Mouse (Mus musculus): ENCODE data around the gene Chst1. TPM values are rescaled to one million over a fixed set of nuclear protein-coding genes. Genes with fewer than 3 reads are reported as not detected.

Gene Chst1
- polyA plus RNA-seq, 1 experiment from 2014 or later = 14.9 TPM

- Histone ChIP-seq H3K27ac (replicated peaks) (no peak overlapping the region), H3K9me3 (no peaks in the 10 kb centered on the region), H3K27me3 (peaks cover 6% of the 10 kb centered on the region; the same call in 1 of the 2 replicates), H3K36me3 (peaks cover 21% of the 10 kb centered on the region), H3K4me2 (replicated peaks) (no peak overlapping the region), H3K9ac (replicated peaks) (no peak overlapping the region), H3K4me3 (no peak overlapping the region), H3K4me1 (no peaks in the 10 kb centered on the region)
- ATAC-seq (ENCODE audit: low FRiP score, low read depth) = no peak
- 95% methylated on average over 14 of the region's 14 CpGs for WGBS
Measured at GRCm38 (mm10) chr2:92614106-92614505, 14.6 kb downstream of the Chst1 start.

GRCm38 (mm10) chr2:92617077-92617756 lies 17.7 kb downstream of the Chst1 start:
- H3K9me3 ChIP-seq = no peaks in the 10 kb centered on the region
- H3K4me1 ChIP-seq = no peaks in the 10 kb centered on the region
- no peak overlapping the region for H3K4me3 ChIP-seq
- H3K27ac ChIP-seq (replicated peaks) = no peak overlapping the region
- no peaks in the 10 kb centered on the region for H3K27me3 ChIP-seq
- H3K9ac ChIP-seq (replicated peaks) = no peak overlapping the region
- H3K36me3 ChIP-seq = peaks cover 15% of the 10 kb centered on the region
- no peak overlapping the region for H3K4me2 ChIP-seq (replicated peaks)
- WGBS = 80% methylated on average over 16 of the region's 16 CpGs
- ATAC-seq (ENCODE audit: low FRiP score, low read depth) = no peak

GRCm38 (mm10) chr2:92618016-92618415 lies 18.5 kb downstream of the Chst1 start:
- Histone ChIP-seq H3K9me3 (no peaks in the 10 kb centered on the region), H3K4me3 (no peak overlapping the region), H3K27me3 (no peaks in the 10 kb centered on the region), H3K27ac (replicated peaks) (no peak overlapping the region), H3K4me2 (replicated peaks) (no peak overlapping the region), H3K36me3 (peaks cover 10% of the 10 kb centered on the region), H3K4me1 (no peaks in the 10 kb centered on the region), H3K9ac (replicated peaks) (no peak overlapping the region)
- WGBS = 74% methylated on average over 6 of the region's 6 CpGs
- no peak for ATAC-seq (ENCODE audit: low FRiP score, low read depth)

- no peaks in the 10 kb centered on the region for H3K4me1 ChIP-seq
- no peak overlapping the region for H3K4me2 ChIP-seq (replicated peaks)
- H3K27ac ChIP-seq (replicated peaks) = no peak overlapping the region
- no peak overlapping the region for H3K9ac ChIP-seq (replicated peaks)
- H3K4me3 ChIP-seq = no peak overlapping the region
- H3K9me3 ChIP-seq = no peaks in the 10 kb centered on the region; the same call in 1 of the 2 replicates
- ATAC-seq (ENCODE audit: low FRiP score, low read depth) = no peak
- H3K27me3 ChIP-seq = 0 out of 2 replicates have a peak, but pooled peaks cover 4% of the 10 kb centered on the region
- H3K36me3 ChIP-seq = no peaks in the 10 kb centered on the region
- WGBS = 77% methylated on average over 2 of the region's 2 CpGs
Measured at GRCm38 (mm10) chr2:92627633-92628032, 28.1 kb downstream of the Chst1 start.

GRCm38 (mm10) chr2:92630799-92631198 lies 31.3 kb downstream of the Chst1 start:
- 92% methylated on average over 11 of the region's 11 CpGs for WGBS
- no peak for ATAC-seq (ENCODE audit: low FRiP score, low read depth)
- Histone ChIP-seq H3K9ac (replicated peaks) (no peak overlapping the region), H3K4me1 (0 out of 2 replicates have a peak, but pooled peaks cover 2% of the 10 kb centered on the region), H3K4me3 (no peak overlapping the region), H3K9me3 (no peaks in the 10 kb centered on the region), H3K36me3 (no peaks in the 10 kb centered on the region), H3K27ac (replicated peaks) (no peak overlapping the region), H3K4me2 (replicated peaks) (no peak overlapping the region), H3K27me3 (0 out of 2 replicates have a peak, but pooled peaks cover 4% of the 10 kb centered on the region)

GRCm38 (mm10) chr2:92632027-92632426 lies 32.5 kb downstream of the Chst1 start:
- no peak overlapping the region for H3K27ac ChIP-seq (replicated peaks)
- H3K4me2 ChIP-seq (replicated peaks) = no peak overlapping the region
- ATAC-seq (ENCODE audit: low FRiP score, low read depth) = no peak
- H3K4me1 ChIP-seq = 0 out of 2 replicates have a peak, but pooled peaks cover 2% of the 10 kb centered on the region
- H3K36me3 ChIP-seq = no peaks in the 10 kb centered on the region
- no peak overlapping the region for H3K9ac ChIP-seq (replicated peaks)
- 0 out of 2 replicates have a peak, but pooled peaks cover 4% of the 10 kb centered on the region for H3K27me3 ChIP-seq
- H3K9me3 ChIP-seq = no peaks in the 10 kb centered on the region
- 67% methylated on average over 1 of the region's 1 CpGs for WGBS
- H3K4me3 ChIP-seq = no peak overlapping the region

GRCm38 (mm10) chr2:92640555-92640954 lies 41.0 kb downstream of the Chst1 start:
- Histone ChIP-seq H3K9ac (replicated peaks) (no peak overlapping the region), H3K36me3 (no peaks in the 10 kb centered on the region), H3K4me2 (replicated peaks) (no peak overlapping the region), H3K4me1 (0 out of 2 replicates have a peak, but pooled peaks cover 2% of the 10 kb centered on the region), H3K9me3 (no peaks in the 10 kb centered on the region), H3K27ac (replicated peaks) (no peak overlapping the region), H3K4me3 (no peak overlapping the region), H3K27me3 (no peaks in the 10 kb centered on the region)
- no peak for ATAC-seq (ENCODE audit: low FRiP score, low read depth)
- WGBS = 18% methylated on average over 8 of the region's 8 CpGs

GRCm38 (mm10) chr2:92645282-92646037 lies 46.0 kb downstream of the Chst1 start:
- no peak overlapping the region for H3K27ac ChIP-seq (replicated peaks)
- no peak overlapping the region for H3K9ac ChIP-seq (replicated peaks)
- H3K4me3 ChIP-seq = no peak overlapping the region
- no peak for ATAC-seq (ENCODE audit: low FRiP score, low read depth)
- H3K4me2 ChIP-seq (replicated peaks) = no peak overlapping the region
- H3K4me1 ChIP-seq = 0 out of 2 replicates have a peak, but pooled peaks cover 9% of the 10 kb centered on the region
- WGBS = 57% methylated on average over 7 of the region's 7 CpGs
- no peaks in the 10 kb centered on the region for H3K27me3 ChIP-seq
- H3K36me3 ChIP-seq = no peaks in the 10 kb centered on the region
- no peaks in the 10 kb centered on the region for H3K9me3 ChIP-seq

- Histone ChIP-seq H3K4me2 (replicated peaks) (no peak overlapping the region), H3K4me3 (no peak overlapping the region), H3K9me3 (no peaks in the 10 kb centered on the region), H3K4me1 (0 out of 2 replicates have a peak, but pooled peaks cover 9% of the 10 kb centered on the region), H3K27ac (replicated peaks) (no peak overlapping the region), H3K27me3 (no peaks in the 10 kb centered on the region), H3K36me3 (no peaks in the 10 kb centered on the region), H3K9ac (replicated peaks) (no peak overlapping the region)
- no peak for ATAC-seq (ENCODE audit: low FRiP score, low read depth)
- WGBS = 79% methylated on average over 4 of the region's 5 CpGs
Measured at GRCm38 (mm10) chr2:92649154-92649801, 49.8 kb downstream of the Chst1 start.

- Histone ChIP-seq H3K27me3 (no peaks in the 10 kb centered on the region), H3K4me3 (no peak overlapping the region), H3K36me3 (no peaks in the 10 kb centered on the region), H3K4me2 (replicated peaks) (no peak overlapping the region), H3K27ac (replicated peaks) (no peak overlapping the region), H3K4me1 (0 out of 2 replicates have a peak, but pooled peaks cover 7% of the 10 kb centered on the region), H3K9ac (replicated peaks) (no peak overlapping the region), H3K9me3 (no peaks in the 10 kb centered on the region)
- 76% methylated on average over 1 of the region's 1 CpGs for WGBS
- no peak for ATAC-seq (ENCODE audit: low FRiP score, low read depth)
Measured at GRCm38 (mm10) chr2:92650428-92650827, 50.9 kb downstream of the Chst1 start.

- WGBS = 89% methylated on average over 7 of the region's 7 CpGs
Measured at GRCm38 (mm10) chr2:92651294-92651816, 51.8 kb downstream of the Chst1 start.

More at GRCm38 (mm10) chr2:92651294-92651816, 51.8 kb downstream of the Chst1 start:
- Histone ChIP-seq H3K36me3 (no peaks in the 10 kb centered on the region), H3K9ac (replicated peaks) (no peak overlapping the region), H3K9me3 (no peaks in the 10 kb centered on the region), H3K4me3 (no peak overlapping the region), H3K27me3 (no peaks in the 10 kb centered on the region; the same call in 1 of the 2 replicates), H3K4me1 (0 out of 2 replicates have a peak, but pooled peaks cover 3% of the 10 kb centered on the region), H3K4me2 (replicated peaks) (no peak overlapping the region), H3K27ac (replicated peaks) (no peak overlapping the region)
- no peak for ATAC-seq (ENCODE audit: low FRiP score, low read depth)
